Mouse (Mus musculus) lung, postnatal 10 days (tissue): ENCODE data around the gene Gdpgp1.

Experiments
- DNase-seq: peaks from one replicate; pipeline ENCODE4 v3.0.0; 2021

Gdpgp1 gene

GRCm38 (mm10) chr7:80281646-80282045, 49.0 kb downstream of the Gdpgp1 start:
- DNase-seq: no peak

GRCm38 (mm10) chr7:80283226-80283918, 50.7 kb downstream of the Gdpgp1 start:
- no peak for DNase-seq

DNA sequence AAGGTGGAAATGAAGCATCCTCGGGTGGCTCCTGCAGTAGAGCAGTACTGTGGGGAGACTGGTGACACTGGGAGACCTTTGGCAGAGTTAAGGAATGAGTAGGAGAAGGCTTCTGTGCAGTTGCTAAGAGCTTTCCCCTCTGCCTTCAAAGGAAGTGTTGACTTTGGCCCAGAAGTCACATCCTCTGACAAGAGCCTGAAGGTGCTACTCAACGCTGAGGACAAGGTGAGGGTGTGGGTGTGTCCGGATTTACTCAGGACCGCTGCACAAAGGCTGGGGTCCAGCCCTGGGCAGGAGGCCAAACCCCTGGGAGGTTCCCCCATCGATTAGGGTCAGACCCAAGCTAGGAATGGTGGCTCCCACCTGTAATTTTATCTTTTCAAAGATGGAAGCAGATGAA, 51.7 kb downstream of the Gdpgp1 start:
- DNase-seq: peak; percentile 39

GRCm38 (mm10) chr7:80285725-80286124, 53.1 kb downstream of the Gdpgp1 start:
- no peak for DNase-seq

DNA sequence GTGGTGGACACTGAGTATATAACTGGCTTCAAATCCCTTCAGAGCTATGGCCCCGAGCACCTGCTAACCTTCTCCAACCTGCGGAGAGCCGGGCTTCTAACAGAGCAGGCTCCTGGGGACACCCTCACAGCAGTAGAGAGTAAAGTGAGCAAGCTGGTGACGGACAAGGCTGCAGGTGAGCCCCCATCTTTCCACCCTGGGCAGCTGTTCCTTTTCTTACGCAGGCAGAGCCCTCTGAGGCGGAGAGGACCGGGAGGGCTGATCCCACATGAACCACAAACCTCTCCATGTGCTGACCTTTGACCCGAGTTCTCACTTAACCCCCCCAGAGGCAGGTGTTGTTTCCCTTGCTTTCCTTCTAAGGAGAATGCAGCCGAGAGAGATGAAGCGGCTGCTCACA, 55.1 kb downstream of the Gdpgp1 start:
- no peak for DNase-seq
